Mouse (Mus musculus): ENCODE measurements around the gene Tm7sf3.

GRCm38 (mm10) chr6:146653197-146653596 is 10.6 kb upstream of the Tm7sf3 start:
- TF ChIP-seq USF1 (IDR thresholded peaks at IDR 0.05; ENCODE audit: low read depth, low read length) (no peak), POLR2A (IDR thresholded peaks at IDR 0.05; ENCODE audit: control insufficient read depth in 1 of 2, insufficient read depth in 1 of 2, low read depth in 1 of 2, low read length in 2 of 2, poor library complexity in 1 of 2) (no peak), SIN3A (IDR thresholded peaks at IDR 0.05; ENCODE audit: low read length) (no peak), EP300 (IDR thresholded peaks at IDR 0.05; ENCODE audit: low read depth in 1 of 2, low read length in 2 of 2) (no peak), POLR2AphosphoS2 (IDR thresholded peaks at IDR 0.05; ENCODE audit: low read length) (no peak), CTCF (IDR thresholded peaks at IDR 0.05 in 2 of 3, conservative IDR thresholded peaks at IDR 0.05 in 1 of 3; ENCODE audit: control insufficient read depth in 1 of 3, insufficient read depth in 1 of 3, low read depth in 2 of 3, low read length in 3 of 3, poor library complexity in 1 of 3, severe bottlenecking in 1 of 3) (no peak), UBTF (IDR thresholded peaks at IDR 0.05; ENCODE audit: borderline replicate concordance, insufficient read depth, low read depth, low read length) (no peak), MAFK (IDR thresholded peaks at IDR 0.05; ENCODE audit: borderline replicate concordance, low read depth, low read length) (0 out of 2 replicates have a peak, but pooled peaks have one; percentile 3), GATA1 (IDR thresholded peaks at IDR 0.05; ENCODE audit: low read depth, low read length) (peak; percentile 39; the same call in 1 of the 2 replicates), ZC3H11A (IDR thresholded peaks at IDR 0.05; ENCODE audit: low read depth, low read length) (no peak), ZMIZ1 (IDR thresholded peaks at IDR 0.05; ENCODE audit: low read depth, low read length) (no peak), TCF12 (IDR thresholded peaks at IDR 0.05; ENCODE audit: low read depth, low read length) (no peak), JUND (IDR thresholded peaks at IDR 0.05; ENCODE audit: low read depth, low read length) (no peak)
